Mouse (Mus musculus): ENCODE measurements at regions not wholly inside any gene's neighbourhood (a gene's known extent, or its start where the extent isn't known, plus 50 kb on each side); places are given as distances from the start of the nearest gene placed in this dataset.
"Not testable (repeated sequence)": the region's sequence is repeated elsewhere in the genome, so short reads cannot be mapped to it uniquely, and the experiment has no call there.

GRCm38 (mm10) chr6:7759385-7759784, 66.3 kb upstream of the Asns start:
- Histone ChIP-seq H3K4me1 (ENCODE audit: control insufficient read depth, insufficient read depth, low read length) (no peaks in the 10 kb centered on the region), H3K9me3 (ENCODE audit: control insufficient read depth, low read depth, low read length) (no peaks in the 10 kb centered on the region), H3K9ac (replicated peaks; ENCODE audit: low read depth, low read length) (no peak overlapping the region), H3K4me2 (replicated peaks; ENCODE audit: low read depth, low read length) (no peak overlapping the region), H3K27me3 (ENCODE audit: control insufficient read depth, insufficient read depth, low read length) (no peaks in the 10 kb centered on the region), H3K4me3 (ENCODE audit: low read depth, low read length) (no peak overlapping the region), H3K36me3 (ENCODE audit: control insufficient read depth, insufficient read depth, low read length) (no peaks in the 10 kb centered on the region), H3K27ac (ENCODE audit: low read length) (no peak overlapping the region)
- 72% methylated on average over 5 of the region's 5 CpGs for WGBS
- no peak for ATAC-seq (ENCODE audit: insufficient number of reproducible peaks, insufficient read depth, low FRiP score, low read depth)

- no peak overlapping the region for H3K27ac ChIP-seq (ENCODE audit: low read length)
- H3K4me2 ChIP-seq (replicated peaks; ENCODE audit: low read depth, low read length) = no peak overlapping the region
- H3K4me1 ChIP-seq (ENCODE audit: control insufficient read depth, insufficient read depth, low read length) = no peaks in the 10 kb centered on the region
- no peaks in the 10 kb centered on the region for H3K27me3 ChIP-seq (ENCODE audit: control insufficient read depth, insufficient read depth, low read length)
- H3K4me3 ChIP-seq (ENCODE audit: low read depth, low read length) = no peak overlapping the region
- no peaks in the 10 kb centered on the region for H3K9me3 ChIP-seq (ENCODE audit: control insufficient read depth, low read depth, low read length)
- no peak for ATAC-seq (ENCODE audit: insufficient number of reproducible peaks, insufficient read depth, low FRiP score, low read depth)
- H3K9ac ChIP-seq (replicated peaks; ENCODE audit: low read depth, low read length) = no peak overlapping the region
- 89% methylated on average over 2 of the region's 2 CpGs for WGBS
- no peaks in the 10 kb centered on the region for H3K36me3 ChIP-seq (ENCODE audit: control insufficient read depth, insufficient read depth, low read length)
Measured at GRCm38 (mm10) chr6:7753895-7754294, 60.8 kb upstream of the Asns start.

- 47% methylated on average over 5 of the region's 5 CpGs for WGBS
- no peak for ATAC-seq (ENCODE audit: insufficient number of reproducible peaks, insufficient read depth, low FRiP score, low read depth)
Measured at GRCm38 (mm10) chr6:7752885-7753611, 60.0 kb upstream of the Asns start.

GRCm38 (mm10) chr6:7748536-7748935, 55.5 kb upstream of the Asns start:
- Histone ChIP-seq H3K27me3 (ENCODE audit: control insufficient read depth, insufficient read depth, low read length) (no peaks in the 10 kb centered on the region), H3K9me3 (ENCODE audit: control insufficient read depth, low read depth, low read length) (no peaks in the 10 kb centered on the region), H3K9ac (replicated peaks; ENCODE audit: low read depth, low read length) (no peak overlapping the region), H3K4me1 (ENCODE audit: control insufficient read depth, insufficient read depth, low read length) (no peaks in the 10 kb centered on the region), H3K27ac (ENCODE audit: low read length) (no peak overlapping the region), H3K4me3 (ENCODE audit: low read depth, low read length) (no peak overlapping the region), H3K4me2 (replicated peaks; ENCODE audit: low read depth, low read length) (no peak overlapping the region), H3K36me3 (ENCODE audit: control insufficient read depth, insufficient read depth, low read length) (no peaks in the 10 kb centered on the region)
- no peak for ATAC-seq (ENCODE audit: insufficient number of reproducible peaks, insufficient read depth, low FRiP score, low read depth)
- 77% methylated on average over 3 of the region's 3 CpGs for WGBS

More at GRCm38 (mm10) chr6:7752885-7753611, 60.0 kb upstream of the Asns start:
- Histone ChIP-seq H3K4me3 (ENCODE audit: low read depth, low read length) (no peak overlapping the region), H3K9ac (replicated peaks; ENCODE audit: low read depth, low read length) (no peak overlapping the region), H3K27me3 (ENCODE audit: control insufficient read depth, insufficient read depth, low read length) (no peaks in the 10 kb centered on the region), H3K27ac (ENCODE audit: low read length) (no peak overlapping the region), H3K36me3 (ENCODE audit: control insufficient read depth, insufficient read depth, low read length) (no peaks in the 10 kb centered on the region), H3K4me1 (ENCODE audit: control insufficient read depth, insufficient read depth, low read length) (no peaks in the 10 kb centered on the region), H3K9me3 (ENCODE audit: control insufficient read depth, low read depth, low read length) (no peaks in the 10 kb centered on the region), H3K4me2 (replicated peaks; ENCODE audit: low read depth, low read length) (no peak overlapping the region)

GRCm38 (mm10) chr6:7744257-7744656, 51.2 kb upstream of the Asns start:
- WGBS = 89% methylated on average over 4 of the region's 4 CpGs
- not testable (repeated sequence) for H3K36me3 ChIP-seq (ENCODE audit: control insufficient read depth, insufficient read depth, low read length); H3K4me3 ChIP-seq (ENCODE audit: low read depth, low read length); H3K4me2 ChIP-seq (replicated peaks; ENCODE audit: low read depth, low read length); H3K9ac ChIP-seq (replicated peaks; ENCODE audit: low read depth, low read length); H3K4me1 ChIP-seq (ENCODE audit: control insufficient read depth, insufficient read depth, low read length); H3K27me3 ChIP-seq (ENCODE audit: control insufficient read depth, insufficient read depth, low read length); H3K27ac ChIP-seq (ENCODE audit: low read length); ATAC-seq (ENCODE audit: insufficient number of reproducible peaks, insufficient read depth, low FRiP score, low read depth); H3K9me3 ChIP-seq (ENCODE audit: control insufficient read depth, low read depth, low read length)

Data from stomach, embryonic 14.5 days (tissue).